Mouse (Mus musculus): ENCODE data around the gene Pgam5.

- no peak for TF ChIP-seq CTCF (IDR thresholded peaks at IDR 0.05; ENCODE audit: insufficient read depth, low read length)
- no peak for TF ChIP-seq POLR2A (IDR thresholded peaks at IDR 0.05; ENCODE audit: borderline replicate concordance, extremely low read depth, low read depth, low read length)
These were observed 17.4 kb upstream of the Pgam5 start for GRCm38 (mm10) chr5:110287084-110287475.
